Mouse (Mus musculus): ENCODE data around the gene Rps23.
"Not testable (repeated sequence)": the region's sequence is repeated elsewhere in the genome, so short reads cannot be mapped to it uniquely, and the experiment has no call there.

Rps23 gene

GRCm38 (mm10) chr13:90922751-90923612 lies at the start of gene Rps23:
Rps23 (plus strand) TSS chr13:90922958.
- peak; percentile 79 to 83 for DNase-seq (ENCODE audit: low spot score in 2 of 2)

- DNase-seq (ENCODE audit: low spot score in 2 of 2): no peak
These were observed 40.9 kb upstream of the Rps23 start for GRCm38 (mm10) chr13:90881727-90882429.

GRCm38 (mm10) chr13:90885856-90886532 lies 36.8 kb upstream of the Rps23 start:
- DNase-seq (ENCODE audit: low spot score in 2 of 2): no peak

GRCm38 (mm10) chr13:90886568-90886983 lies 36.2 kb upstream of the Rps23 start:
- peak; percentile 59 to 78 for DNase-seq (ENCODE audit: low spot score in 2 of 2)

- DNase-seq (ENCODE audit: low spot score in 2 of 2): no peak
These were observed 32.6 kb upstream of the Rps23 start for GRCm38 (mm10) chr13:90890111-90890510.

GRCm38 (mm10) chr13:90894819-90895218 lies 27.9 kb upstream of the Rps23 start:
- no peak for DNase-seq (ENCODE audit: low spot score in 2 of 2)

GRCm38 (mm10) chr13:90896098-90896497 lies 26.7 kb upstream of the Rps23 start:
- DNase-seq (ENCODE audit: low spot score in 2 of 2): no peak

GRCm38 (mm10) chr13:90896821-90897220 lies 25.9 kb upstream of the Rps23 start:
- DNase-seq (ENCODE audit: low spot score in 2 of 2): no peak

- no peak for DNase-seq (ENCODE audit: low spot score in 2 of 2)
These were observed 17.6 kb upstream of the Rps23 start, which contains the start of gene Atp6ap1l for GRCm38 (mm10) chr13:90905176-90905575. Atp6ap1l (minus strand) TSS chr13:90905355.

GRCm38 (mm10) chr13:90907376-90907775 lies 15.4 kb upstream of the Rps23 start:
- no peak for DNase-seq (ENCODE audit: low spot score in 2 of 2)

- DNase-seq (ENCODE audit: low spot score in 2 of 2): peak in 1 of 2 experiments; percentile 21
These were observed 9.7 kb upstream of the Rps23 start for GRCm38 (mm10) chr13:90912760-90913674.

- DNase-seq (ENCODE audit: low spot score in 2 of 2): no peak
These were observed 9.0 kb upstream of the Rps23 start for GRCm38 (mm10) chr13:90913675-90914192.

GRCm38 (mm10) chr13:90914721-90915120 lies 8.0 kb upstream of the Rps23 start:
- no peak for DNase-seq (ENCODE audit: low spot score in 2 of 2)

GRCm38 (mm10) chr13:90923617-90924016 lies 859 bp downstream of the Rps23 start:
- DNase-seq (ENCODE audit: low spot score in 2 of 2): not testable (repeated sequence)

- no peak for DNase-seq (ENCODE audit: low spot score in 2 of 2)
These were observed 1.3 kb downstream of the Rps23 start for GRCm38 (mm10) chr13:90924072-90924471.

GRCm38 (mm10) chr13:90925191-90925590 lies 2.4 kb downstream of the Rps23 start:
- no peak for DNase-seq (ENCODE audit: low spot score in 2 of 2)

- DNase-seq (ENCODE audit: low spot score in 2 of 2): no peak
These were observed 3.5 kb downstream of the Rps23 start for GRCm38 (mm10) chr13:90926125-90926765.

- DNase-seq (ENCODE audit: low spot score in 2 of 2): no peak
These were observed 4.3 kb downstream of the Rps23 start for GRCm38 (mm10) chr13:90926938-90927633.

GRCm38 (mm10) chr13:90928266-90928665 lies 5.5 kb downstream of the Rps23 start:
- DNase-seq (ENCODE audit: low spot score in 2 of 2): not testable (repeated sequence)

- peak; percentile 49 to 82 for DNase-seq (ENCODE audit: low spot score in 2 of 2)
These were observed 7.1 kb downstream of the Rps23 start for GRCm38 (mm10) chr13:90929847-90930246.

Data from frontal cortex, postnatal 14 days (tissue).